Mouse (Mus musculus) stomach, postnatal 0 days (tissue): ENCODE results near the gene Eif2d. TPM values are rescaled to one million over a fixed set of nuclear protein-coding genes. Genes with fewer than 3 reads are reported as not detected.
"Not testable (repeated sequence)": the region's sequence is repeated elsewhere in the genome, so short reads cannot be mapped to it uniquely, and the experiment has no call there.

Source experiments
- ATAC-seq: fragments of 200-750 bp; cut with Nextera tagmentation; 2 replicates; pipeline ENCODE4 v1.8.0; 2017; ENCODE audit not compliant: low FRiP score, low TSS enrichment
- DNase-seq: peaks from one replicate; pipeline ENCODE4 v3.0.0-alpha.2; 2016; ENCODE audit warnings: low spot score
- H3K27ac ChIP-seq: fragments of 300-500 bp; sonication (generic); replicated peaks from 2 replicates; pipeline ENCODE4 v1.5.1; 2014; ENCODE audit warnings: mild to moderate bottlenecking, control low read depth
- H3K27me3 ChIP-seq: fragments of 300-500 bp; sonication (generic); 2 replicates; pipeline ENCODE4 v1.6.1; 2014; ENCODE audit warnings: low read length; ENCODE audit not compliant: control insufficient read depth, insufficient read depth
- H3K36me3 ChIP-seq: fragments of 300-500 bp; sonication (generic); 2 replicates; pipeline ENCODE4 v1.6.1; 2014; ENCODE audit warnings: low read length, mixed read lengths; ENCODE audit not compliant: control insufficient read depth, insufficient read depth
- H3K4me1 ChIP-seq: fragments of 300-500 bp; sonication (generic); replicated peaks from 2 replicates; pipeline ENCODE4 v1.6.1; 2014; ENCODE audit warnings: antibody characterized with exemption; ENCODE audit not compliant: control insufficient read depth, insufficient read depth
- H3K4me2 ChIP-seq: fragments of 300-500 bp; sonication (generic); replicated peaks from 2 replicates; pipeline ENCODE4 v1.6.1; 2014; ENCODE audit warnings: low read depth, mild to moderate bottlenecking, control low read depth, moderate library complexity
- H3K4me3 ChIP-seq: fragments of 300-500 bp; sonication (generic); 2 replicates; pipeline ENCODE4 v1.5.1; 2014; ENCODE audit warnings: low read depth, low read length, control low read depth
- H3K9ac ChIP-seq: fragments of 300-500 bp; sonication (generic); 2 replicates; pipeline ENCODE4 v1.6.1; 2014; ENCODE audit warnings: mild to moderate bottlenecking, low read length, control low read depth, mixed read lengths
- H3K9me3 ChIP-seq: fragments of 300-500 bp; sonication (generic); 2 replicates; pipeline ENCODE4 v1.6.1; 2016; ENCODE audit warnings: low read length; ENCODE audit not compliant: control insufficient read depth
- CTCF ChIP-seq: IDR thresholded peaks from 2 replicates; pipeline ENCODE4 v1.5.1; 2016; ENCODE audit warnings: antibody characterized with exemption, low read depth, mild to moderate bottlenecking, moderate library complexity
- EP300 ChIP-seq: optimal IDR thresholded peaks from 2 replicates; pipeline ENCODE3; 2016; ENCODE audit warnings: antibody characterized with exemption
- WGBS: fragments of 180-500 bp; shearing (Covaris S2); extraction: QIAGEN DNeasy Blood & Tissue Kit; methylation state at CpG from one replicate; pipeline ENCODE4 v1.1.7; 2014; 5-methylcytosine and 5-hydroxymethylcytosine counted together
- polyA plus RNA-seq: library from polyadenylated mRNA; unstranded; fragments of >200 nt; fragmentation: Nextera tagmentation; extraction: Ambion mirVana; gene quantifications from 2 replicates; pipeline ENCODE4 v1.2.1, GENCODE M21; 2015

Gene Eif2d
- polyA plus RNA-seq, 1 experiment from 2014 or later: 36.3 TPM

DNA sequence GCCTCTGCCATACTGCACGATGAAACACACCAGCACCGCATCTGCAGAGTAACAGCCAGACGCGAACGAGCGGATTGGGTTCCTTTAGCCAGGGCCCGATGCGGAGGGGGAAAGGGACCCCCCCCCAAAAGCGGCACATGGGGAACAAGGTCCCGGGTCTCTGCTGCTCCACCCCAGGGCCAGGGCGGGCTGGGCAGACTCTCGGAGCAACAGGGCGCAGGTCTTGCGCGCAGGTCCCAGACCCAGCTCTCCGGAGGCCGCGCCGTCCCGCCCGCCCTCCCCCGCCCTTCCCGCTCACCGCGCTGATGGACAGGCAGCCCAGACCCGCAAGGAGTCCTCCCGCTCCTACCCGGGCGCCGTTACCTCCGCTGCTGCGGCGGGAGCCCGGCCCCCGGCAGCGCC lies 15.3 kb upstream of the Eif2d start:
- H3K4me3 ChIP-seq: peak overlapping the region; percentile 73
- TF ChIP-seq CTCF: no peak
- no peak for TF ChIP-seq EP300
- H3K9me3 ChIP-seq: no peaks in the 10 kb centered on the region
- H3K9ac ChIP-seq: peak overlapping the region; percentile 64
- ATAC-seq (peak; percentile 76), DNase-seq (no peak)
- H3K4me2 ChIP-seq: peak overlapping the region; percentile 95
- 0 out of 2 replicates have a peak, but pooled peaks cover 2% of the 10 kb centered on the region for H3K4me1 ChIP-seq
- H3K36me3 ChIP-seq: no peaks in the 10 kb centered on the region
- no peaks in the 10 kb centered on the region for H3K27me3 ChIP-seq
- WGBS: under 1% methylated on average over 32 of the region's 36 CpGs
- H3K27ac ChIP-seq: no peak overlapping the region

DNA sequence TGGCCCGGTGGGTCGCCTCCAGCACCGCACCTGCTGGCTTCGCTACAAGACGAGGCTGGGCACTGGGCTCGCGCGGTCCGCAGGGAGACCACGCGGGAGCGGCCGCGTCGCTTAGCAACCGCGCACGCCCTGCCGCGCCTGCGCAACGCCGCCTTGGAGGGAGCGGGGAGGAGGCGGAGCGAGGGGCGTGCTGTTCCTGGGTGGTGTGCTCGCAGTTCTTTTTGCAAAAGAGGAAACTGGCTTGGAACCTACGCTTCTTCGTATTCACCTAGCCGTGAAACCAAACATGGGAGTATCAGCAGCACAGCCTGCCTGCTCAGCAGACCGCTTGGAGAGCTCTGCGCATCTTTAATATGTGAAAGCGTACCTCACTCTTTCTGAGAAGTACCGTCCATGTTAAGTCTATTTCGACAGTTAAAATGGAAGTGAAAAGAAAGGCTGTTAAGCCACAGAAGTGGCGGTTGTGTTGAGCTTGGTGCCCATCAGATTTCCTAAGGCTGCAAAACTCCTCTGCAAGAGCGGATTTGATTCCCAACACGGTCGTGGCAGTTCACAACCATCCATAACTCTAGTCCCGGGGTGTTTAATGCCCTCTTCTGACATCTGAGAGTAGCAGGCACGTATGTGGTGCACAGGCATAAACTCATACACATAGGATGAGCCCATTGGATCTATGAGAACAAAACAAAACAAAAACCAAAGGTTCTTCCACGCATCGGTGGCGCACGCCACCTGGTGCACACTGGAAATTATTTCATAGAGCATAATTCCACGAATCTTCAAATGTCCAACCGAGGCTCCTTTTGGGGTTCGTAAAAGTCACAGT lies 14.6 kb upstream of the Eif2d start, which contains the start of gene Dyrk3:
Gene Dyrk3 (minus strand): TSS at position 150 of the 826 bp plus-strand sequence.
- Histone ChIP-seq H3K27me3 (no peaks in the 10 kb centered on the region), H3K9ac (peak within 1 kb of the TSS; percentile 64), H3K9me3 (no peaks in the 10 kb centered on the region), H3K36me3 (no peaks in the 10 kb centered on the region), H3K4me1 (0 out of 2 replicates have a peak, but pooled peaks cover 2% of the 10 kb centered on the region), H3K4me2 (peak within 1 kb of the TSS; percentile 95), H3K4me3 (peak within 1 kb of the TSS; percentile 73), H3K27ac (peak within 1 kb of the TSS; percentile 86)
- TF ChIP-seq CTCF (peak; percentile 71), EP300 (no peak)
- 2% methylated on average over 49 of the region's 49 CpGs for WGBS
- DNase-seq (peak; percentile 94), ATAC-seq (peak; percentile 96)

DNA sequence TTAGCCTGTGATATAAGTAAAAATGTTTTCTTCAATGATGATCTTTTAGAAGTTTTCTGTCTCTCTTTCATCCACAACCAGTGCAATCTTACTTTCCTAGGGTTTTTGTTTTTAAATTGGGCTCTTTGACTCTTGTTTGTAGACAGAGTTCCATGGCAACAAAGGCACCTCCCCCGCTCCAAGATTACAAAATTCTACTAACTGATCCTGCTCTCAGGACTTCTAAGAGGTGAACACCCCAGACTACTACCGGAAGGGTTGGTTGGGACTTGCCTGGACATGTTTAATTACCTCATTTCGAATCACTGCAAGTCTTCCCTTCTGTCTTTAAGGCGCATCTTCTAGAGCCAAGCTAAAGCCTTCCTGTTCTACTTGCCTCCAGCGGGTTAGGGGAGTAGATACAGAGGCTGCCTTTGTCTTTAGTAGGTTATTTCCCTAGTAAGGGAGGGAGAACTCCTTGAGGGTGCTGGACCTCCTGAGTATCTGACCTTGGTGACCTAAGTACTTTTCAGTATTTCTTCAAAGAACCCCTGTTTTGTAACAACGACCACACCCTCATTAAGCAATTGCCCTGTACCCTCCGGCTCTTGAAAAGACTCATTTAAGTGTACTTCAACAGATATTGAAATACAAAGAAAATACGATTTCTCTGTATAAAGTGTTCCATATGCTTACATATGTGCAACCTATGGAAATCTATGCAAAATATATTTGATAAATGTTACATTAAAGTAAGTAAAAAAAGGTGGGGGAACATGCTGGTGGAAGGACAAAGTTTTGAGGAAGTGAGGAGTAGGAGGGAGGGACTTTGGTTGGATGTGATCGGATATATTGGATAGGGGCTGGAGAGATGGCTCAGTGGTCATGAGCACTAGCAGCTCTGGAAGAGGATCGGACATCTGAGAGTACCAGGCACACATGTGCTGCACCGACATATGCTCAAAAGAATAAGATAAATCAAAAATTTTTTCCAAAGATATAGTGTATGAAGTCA lies 13.6 kb upstream of the Eif2d start:
- no peak; the same call in 1 of the 2 replicates for ATAC-seq
- DNase-seq: no peak
- Histone ChIP-seq H3K9me3 (no peaks in the 10 kb centered on the region), H3K27ac (peak overlapping the region; percentile 86), H3K4me2 (peak overlapping the region; percentile 95), H3K4me3 (peak overlapping the region; percentile 73), H3K27me3 (no peaks in the 10 kb centered on the region), H3K4me1 (0 out of 2 replicates have a peak, but pooled peaks cover 2% of the 10 kb centered on the region), H3K36me3 (no peaks in the 10 kb centered on the region), H3K9ac (no peak overlapping the region)
- 61% methylated on average over 11 of the region's 11 CpGs for WGBS
- no peak for TF ChIP-seq CTCF
- TF ChIP-seq EP300: no peak

DNA sequence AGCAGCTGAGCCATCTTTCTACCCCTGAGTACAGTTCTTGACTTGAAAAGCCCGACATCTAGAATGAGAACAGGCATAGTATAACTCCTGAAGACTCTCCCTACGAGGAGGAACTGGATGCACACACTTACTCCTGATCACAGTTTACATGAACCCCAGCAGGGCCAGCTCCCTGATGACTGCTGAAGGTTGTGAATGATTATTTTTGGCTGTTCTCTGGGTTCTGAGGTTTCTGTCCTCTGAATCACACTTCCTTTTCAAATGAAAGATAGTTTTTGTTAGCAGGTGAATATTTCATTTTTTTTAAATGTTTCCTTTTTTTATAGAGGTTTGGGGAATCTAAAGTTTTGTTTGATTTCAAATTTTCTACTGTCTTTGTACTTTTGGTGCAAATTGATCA lies 11.5 kb upstream of the Eif2d start:
- Histone ChIP-seq H3K36me3 (no peaks in the 10 kb centered on the region), H3K27me3 (no peaks in the 10 kb centered on the region), H3K4me2 (no peak overlapping the region), H3K4me1 (0 out of 2 replicates have a peak, but pooled peaks cover 2% of the 10 kb centered on the region), H3K9ac (no peak overlapping the region), H3K4me3 (no peak overlapping the region), H3K27ac (no peak overlapping the region), H3K9me3 (no peaks in the 10 kb centered on the region)
- ATAC-seq (no peak), DNase-seq (no peak)
- TF ChIP-seq EP300: no peak
- TF ChIP-seq CTCF: no peak
- 49% methylated on average over 2 of the region's 2 CpGs for WGBS

DNA sequence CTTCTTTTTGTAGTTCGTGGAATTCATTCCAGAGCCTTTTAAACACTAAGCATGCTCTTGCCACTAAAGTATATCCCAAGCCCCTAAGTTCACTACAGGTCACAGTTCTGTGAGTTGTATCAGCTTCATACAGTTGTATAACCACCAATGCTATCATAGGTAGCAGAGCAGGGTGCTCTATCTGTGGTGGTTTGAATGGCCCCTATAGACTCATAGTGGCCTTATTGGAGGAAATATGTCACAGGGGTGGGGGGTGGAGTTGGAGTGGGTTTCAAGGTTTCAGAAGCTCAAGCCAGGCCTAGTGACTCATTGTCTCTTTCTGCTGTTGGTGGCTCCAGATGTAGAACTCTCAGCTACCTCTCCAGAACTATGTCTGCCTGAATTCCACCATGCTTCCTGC lies 10.5 kb upstream of the Eif2d start:
- H3K4me1 ChIP-seq: 0 out of 2 replicates have a peak, but pooled peaks cover 2% of the 10 kb centered on the region
- no peaks in the 10 kb centered on the region for H3K27me3 ChIP-seq
- H3K4me3 ChIP-seq: no peak overlapping the region
- H3K36me3 ChIP-seq: no peaks in the 10 kb centered on the region
- ATAC-seq (no peak), DNase-seq (no peak)
- H3K9me3 ChIP-seq: no peaks in the 10 kb centered on the region
- H3K9ac ChIP-seq: no peak overlapping the region
- TF ChIP-seq EP300: no peak
- TF ChIP-seq CTCF: no peak
- H3K27ac ChIP-seq: no peak overlapping the region
- no peak overlapping the region for H3K4me2 ChIP-seq
- 83% methylated on average over 1 of the region's 1 CpGs for WGBS

DNA sequence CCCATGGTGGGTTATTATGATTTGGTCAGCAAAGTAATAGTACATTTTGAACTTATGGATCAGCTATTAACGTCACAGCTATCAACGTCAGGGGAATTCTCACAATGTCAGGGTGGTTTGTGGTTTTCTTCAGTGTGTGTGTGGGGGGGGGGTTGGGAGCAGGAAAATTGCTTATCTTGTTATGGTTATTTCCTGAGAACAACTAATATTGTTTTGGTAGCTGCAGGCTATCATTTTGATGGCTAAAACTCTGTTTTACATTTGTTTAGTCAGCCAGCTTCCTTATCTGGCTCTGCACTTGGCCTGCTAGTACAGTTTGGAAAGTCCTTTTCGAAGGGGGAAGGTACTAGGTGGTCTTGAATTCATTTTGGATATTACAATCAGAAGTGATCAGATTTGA lies 7.8 kb upstream of the Eif2d start:
- H3K9me3 ChIP-seq, ATAC-seq, H3K27me3 ChIP-seq, H3K36me3 ChIP-seq, H3K4me3 ChIP-seq, H3K4me1 ChIP-seq, H3K9ac ChIP-seq, H3K4me2 ChIP-seq, H3K27ac ChIP-seq, DNase-seq: not testable (repeated sequence)
- WGBS: 86% methylated on average over 3 of the region's 3 CpGs
